9 mouse cellular contexts compared by ENCODE assay signal in genomic region chr15:25842462-25843085, GRCm38 (mm10). TPM values are rescaled to one million over a fixed set of nuclear protein-coding genes. Genes with fewer than 3 reads are reported as not detected.
DNase-seq lines count a peak whose midpoint lies in the region; ATAC-seq lines count a peak whose summit lies in the region.
"Had no signal": no experiment of that assay in that cellular context is flagged by ENCODE, and none has a peak within 500 bp of the region (broad histone marks: within the 10 kb centered on the region; RNA-seq: fewer than 3 reads in every experiment).

No protein-coding gene starts in this region.

- H3K4me2 ChIP-seq in kidney, embryonic 15.5 days: peak overlapping the region; percentile 81
- peak overlapping the region; percentile 90 for H3K4me2 ChIP-seq in midbrain, embryonic 15.5 days

- peaks cover 11% of the 10 kb centered on the region for H3K4me1 ChIP-seq in kidney, embryonic 15.5 days
- peaks cover 18% of the 10 kb centered on the region for H3K4me1 ChIP-seq in midbrain, embryonic 15.5 days

- 16% methylated on average over 16 of the region's 16 CpGs for WGBS in kidney, embryonic 15.5 days
- 14% methylated on average over 16 of the region's 16 CpGs for WGBS in midbrain, embryonic 15.5 days

- no peaks in the 10 kb centered on the region for H3K36me3 ChIP-seq in kidney, embryonic 15.5 days
- no peaks in the 10 kb centered on the region for H3K36me3 ChIP-seq in midbrain, embryonic 15.5 days (replicated peaks)
- H3K36me3 ChIP-seq: G1E had no signal

- H3K4me3 ChIP-seq in kidney, embryonic 15.5 days (replicated peaks): peak overlapping the region; percentile 60
- H3K4me3 ChIP-seq in midbrain, embryonic 15.5 days: peak overlapping the region; percentile 81

- no peaks in the 10 kb centered on the region; the same call in 1 of the 2 replicates for H3K9me3 ChIP-seq in kidney, embryonic 15.5 days (replicated peaks)
- H3K9me3 ChIP-seq in midbrain, embryonic 15.5 days: no peaks in the 10 kb centered on the region

- peaks cover 22% of the 10 kb centered on the region for H3K27me3 ChIP-seq in kidney, embryonic 15.5 days
- no peaks in the 10 kb centered on the region; the same call in 1 of the 2 replicates for H3K27me3 ChIP-seq in midbrain, embryonic 15.5 days (replicated peaks)

- H3K9ac ChIP-seq in kidney, embryonic 15.5 days: peak overlapping the region; percentile 53
- H3K9ac ChIP-seq in midbrain, embryonic 15.5 days: peak overlapping the region; percentile 87

- DNase-seq in embryo, embryonic 10 days (ENCODE audit: low spot score): peak; percentile 26
- no peak for DNase-seq in embryo, embryonic 11 days
- peak; percentile 21 for DNase-seq in thymus, postnatal 14 days
- no peak for DNase-seq in thymus, postnatal 4 days
- no peak for DNase-seq in adrenal gland, postnatal 4 days (ENCODE audit: low spot score in 2 of 2)
- DNase-seq in retina, postnatal 1 day: no peak

- 0 out of 2 replicates have a peak overlapping the region, but pooled peaks have one; percentile 0 for H3K27ac ChIP-seq in kidney, embryonic 15.5 days
- peak overlapping the region; percentile 73 for H3K27ac ChIP-seq in midbrain, embryonic 15.5 days

- ATAC-seq in kidney, embryonic 15.5 days (replicated peaks; ENCODE audit: low FRiP score): peak; percentile 61
- peak; percentile 51; the same call in 1 of the 2 replicates for ATAC-seq in midbrain, embryonic 15.5 days (replicated peaks)

RNA-seq across cellular contexts. Expression of gene Retreg1, which starts 0.4 kb away (rescaled TPM):
- 15.9 and 16.1 TPM in 2 replicates for polyA plus RNA-seq in kidney, embryonic 15.5 days (2015; fragmentation: Nextera tagmentation; extraction: Ambion mirVana)
- 12.5 and 12.6 TPM in 2 replicates for polyA plus RNA-seq in midbrain, embryonic 15.5 days (2015; fragmentation: Nextera tagmentation; extraction: Ambion mirVana)
- 10 to 100 TPM; 33.5 to 40.0 TPM for total RNA-seq in adrenal gland, postnatal 4 days (2021)
- polyA plus RNA-seq: G1E had no signal

Comparison
In these comparisons a context has a peak if more than half of its experiments do, and no peak if none do; other contexts are left out.
1. DNase-seq: peak in embryo, embryonic 10 days (single experiment) and thymus, postnatal 14 days (single experiment); none in embryo, embryonic 11 days (single experiment), thymus, postnatal 4 days (single experiment), adrenal gland, postnatal 4 days (0 of 2) and retina, postnatal 1 day (single experiment).